Mouse (Mus musculus): ENCODE results near the gene Gm3755. TPM values are rescaled to one million over a fixed set of nuclear protein-coding genes. Genes with fewer than 3 reads are reported as not detected.
"Not testable (repeated sequence)": the region's sequence is repeated elsewhere in the genome, so short reads cannot be mapped to it uniquely, and the experiment has no call there.

The Gm3755 gene
- polyA plus RNA-seq (2014; fragmentation: Nextera tagmentation; extraction: Ambion mirVana), result not detected in 2 replicates

DNA sequence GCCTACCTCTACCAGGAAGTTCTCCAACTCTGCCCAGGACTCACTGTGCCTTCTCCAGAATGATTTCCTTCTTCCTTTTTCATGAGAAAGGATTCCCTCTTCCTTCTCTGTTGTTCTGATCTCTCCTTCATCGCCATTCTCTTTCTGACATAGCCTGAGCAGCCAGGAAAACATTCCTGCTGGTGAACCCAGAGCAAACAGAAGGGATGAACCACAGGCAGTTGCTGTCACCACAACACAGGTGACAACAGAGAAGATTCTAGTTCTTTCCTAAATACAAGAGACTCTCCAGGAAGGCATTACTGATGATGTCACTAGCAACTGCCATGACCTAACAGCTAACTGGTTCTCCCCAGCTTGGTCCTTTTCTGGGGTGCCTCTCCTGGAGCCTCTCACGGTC, at the start of gene Gm3755:
Gene Gm3755, minus strand, starts transcription at position 101 of the 400 bp plus-strand sequence.
- not testable (repeated sequence) for H3K9ac ChIP-seq; ATAC-seq (ENCODE audit: low FRiP score); H3K9me3 ChIP-seq (ENCODE audit: control insufficient read depth, low read length); H3K4me3 ChIP-seq (replicated peaks; ENCODE audit: low read length); H3K4me2 ChIP-seq (replicated peaks); H3K4me1 ChIP-seq (replicated peaks; ENCODE audit: control insufficient read depth, insufficient read depth, low read length); H3K27me3 ChIP-seq (ENCODE audit: control insufficient read depth, insufficient read depth, low read length); DNase-seq (ENCODE audit: low spot score); H3K27ac ChIP-seq; H3K36me3 ChIP-seq (replicated peaks; ENCODE audit: control insufficient read depth, insufficient read depth)
- WGBS, result no CpG with 5 or more reads among the region's 2 CpGs

DNA sequence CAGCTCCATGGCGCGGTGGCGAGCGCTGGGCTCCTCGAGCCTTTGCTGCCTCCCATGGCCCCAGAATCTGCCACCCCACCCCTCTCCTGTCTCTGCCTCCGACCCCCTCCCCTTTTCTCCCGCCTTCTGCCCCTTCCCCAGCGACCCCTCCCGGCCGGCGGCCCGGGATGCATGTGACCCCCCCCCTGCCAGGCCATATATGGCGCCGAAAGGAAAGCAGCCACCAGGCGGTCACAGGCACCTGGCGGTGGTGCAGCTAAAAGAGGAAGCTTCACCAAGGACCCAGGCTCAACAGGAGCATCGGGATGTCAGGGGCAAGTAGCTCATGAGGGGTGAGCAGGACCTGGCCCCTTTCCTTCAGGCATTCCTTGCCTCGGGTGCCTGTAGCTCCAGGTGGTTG, 38.0 kb upstream of the Gm3755 start:
- peak overlapping the region; percentile 34 for H3K4me3 ChIP-seq (replicated peaks; ENCODE audit: low read length)
- H3K4me1 ChIP-seq (replicated peaks; ENCODE audit: control insufficient read depth, insufficient read depth, low read length); H3K27ac ChIP-seq; H3K27me3 ChIP-seq (ENCODE audit: control insufficient read depth, insufficient read depth, low read length); ATAC-seq (ENCODE audit: low FRiP score); H3K9me3 ChIP-seq (ENCODE audit: control insufficient read depth, low read length); H3K36me3 ChIP-seq (replicated peaks; ENCODE audit: control insufficient read depth, insufficient read depth): not testable (repeated sequence)
- peak overlapping the region; percentile 55 for H3K4me2 ChIP-seq (replicated peaks)
- H3K9ac ChIP-seq, result peak overlapping the region; percentile 50
- WGBS, result under 1% methylated on average over 13 of the region's 18 CpGs
- peak; percentile 21 for DNase-seq (ENCODE audit: low spot score)

DNA sequence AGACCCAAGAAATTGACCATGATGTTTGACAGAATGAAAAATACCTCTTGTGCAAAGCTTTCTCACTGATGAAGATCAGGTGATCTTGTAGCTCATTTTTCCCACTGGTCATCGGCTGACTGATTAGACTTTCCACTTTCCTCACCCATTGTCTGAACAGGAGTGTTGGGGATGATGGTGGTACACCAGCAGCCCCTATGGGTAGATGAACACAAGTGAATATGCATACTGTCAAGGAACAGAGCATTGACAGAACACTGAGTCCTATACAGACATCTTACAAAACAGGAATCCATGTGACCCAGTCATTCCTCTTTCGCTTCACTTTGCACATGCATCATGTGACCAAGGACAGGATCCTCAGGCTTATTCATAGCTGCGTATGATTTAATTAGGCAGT, 32.9 kb upstream of the Gm3755 start, which contains the start of gene Gm3752:
Gene Gm3752, minus strand, starts transcription at position 101 of the 400 bp plus-strand sequence.
- WGBS, result 73% methylated on average over 1 of the region's 3 CpGs
- H3K27ac ChIP-seq; DNase-seq (ENCODE audit: low spot score); H3K9me3 ChIP-seq (ENCODE audit: control insufficient read depth, low read length); H3K4me1 ChIP-seq (replicated peaks; ENCODE audit: control insufficient read depth, insufficient read depth, low read length); H3K4me3 ChIP-seq (replicated peaks; ENCODE audit: low read length); ATAC-seq (ENCODE audit: low FRiP score); H3K27me3 ChIP-seq (ENCODE audit: control insufficient read depth, insufficient read depth, low read length); H3K9ac ChIP-seq; H3K36me3 ChIP-seq (replicated peaks; ENCODE audit: control insufficient read depth, insufficient read depth); H3K4me2 ChIP-seq (replicated peaks): not testable (repeated sequence)

DNA sequence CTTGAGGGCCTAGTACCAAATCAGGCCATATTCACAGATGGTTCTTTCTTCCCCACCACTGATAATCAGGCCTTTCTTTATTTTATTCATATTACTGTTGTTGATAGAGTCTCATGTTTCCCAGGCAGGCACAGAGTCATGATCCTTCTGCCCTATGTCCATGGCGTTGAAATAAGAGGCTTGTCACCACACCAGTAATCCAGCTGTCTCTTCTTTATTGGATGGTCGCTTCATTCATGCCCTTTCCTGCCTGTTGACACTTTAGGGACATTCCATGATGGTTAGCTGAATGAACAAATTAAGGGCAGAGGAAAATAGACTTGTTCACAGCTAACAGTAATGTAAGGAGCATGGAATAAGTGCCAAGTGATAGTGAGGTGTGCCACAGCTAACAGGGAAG, 28.2 kb downstream of the Gm3755 start:
- not testable (repeated sequence) for H3K36me3 ChIP-seq (replicated peaks; ENCODE audit: control insufficient read depth, insufficient read depth); H3K27ac ChIP-seq; H3K4me3 ChIP-seq (replicated peaks; ENCODE audit: low read length); H3K27me3 ChIP-seq (ENCODE audit: control insufficient read depth, insufficient read depth, low read length); ATAC-seq (ENCODE audit: low FRiP score); H3K9ac ChIP-seq; H3K4me1 ChIP-seq (replicated peaks; ENCODE audit: control insufficient read depth, insufficient read depth, low read length); H3K9me3 ChIP-seq (ENCODE audit: control insufficient read depth, low read length); H3K4me2 ChIP-seq (replicated peaks); DNase-seq (ENCODE audit: low spot score)
- 81% methylated on average over 2 of the region's 2 CpGs for WGBS

Other genes with a start within 250 kb of the Gm3755 start
- gene Gm3727, start 186.2 kb downstream of the Gm3755 start, polyA plus RNA-seq (2014; fragmentation: Nextera tagmentation; extraction: Ambion mirVana), result not detected in 2 replicates
- gene Gm3739, start 135.9 kb downstream of the Gm3755 start, polyA plus RNA-seq (2014; fragmentation: Nextera tagmentation; extraction: Ambion mirVana), result 6.8 TPM in 2 replicates
- not detected in 2 replicates for gene Gm5797, start 118.5 kb downstream of the Gm3755 start, polyA plus RNA-seq (2014; fragmentation: Nextera tagmentation; extraction: Ambion mirVana)
- not detected in 2 replicates for gene Gm8374, start 85.8 kb downstream of the Gm3755 start, polyA plus RNA-seq (2014; fragmentation: Nextera tagmentation; extraction: Ambion mirVana)
- gene Gm3752, start 32.8 kb upstream of the Gm3755 start, polyA plus RNA-seq (2014; fragmentation: Nextera tagmentation; extraction: Ambion mirVana), result 14.4 and 19.1 TPM in 2 replicates
- gene Gm3558, start 117.6 kb upstream of the Gm3755 start, polyA plus RNA-seq (2014; fragmentation: Nextera tagmentation; extraction: Ambion mirVana), result 6.8 and 7.8 TPM in 2 replicates
- not detected in 2 replicates for gene Gm10338, start 144.7 kb upstream of the Gm3755 start, polyA plus RNA-seq (2014; fragmentation: Nextera tagmentation; extraction: Ambion mirVana)
- gene Gm10128, start 193.1 kb upstream of the Gm3755 start, polyA plus RNA-seq (2014; fragmentation: Nextera tagmentation; extraction: Ambion mirVana), result not detected in 2 replicates